Mouse (Mus musculus): Measurements from ENCODE around the gene Atf7. TPM values are rescaled to one million over a fixed set of nuclear protein-coding genes. Genes with fewer than 3 reads are reported as not detected.
A peak's percentile ranks its signal among the peaks of the same experiment; 100 is the strongest.

The Atf7 gene
- total and polyA plus RNA-seq, 3 experiments: 6.7 to 31.9 (median 8.6) TPM

DNA sequence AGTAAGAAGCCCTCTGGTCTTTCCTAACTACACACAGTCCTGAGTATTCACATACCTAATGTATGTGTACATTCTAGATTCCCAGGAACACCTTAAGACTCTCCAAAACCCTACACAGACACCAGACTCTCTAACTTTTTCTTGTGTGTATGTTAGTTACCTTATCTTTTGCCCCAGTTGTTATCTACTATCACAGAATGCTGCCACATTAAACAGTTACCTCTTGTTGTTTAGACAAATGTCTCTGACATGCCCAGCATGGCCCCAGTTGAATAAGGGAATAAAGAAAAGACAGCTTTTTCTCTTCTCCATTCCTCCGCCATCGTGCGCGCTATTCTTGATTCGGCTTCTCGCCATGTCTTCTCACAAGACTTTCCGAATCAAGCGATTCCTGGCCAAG, 9.4 kb upstream of the Atf7 start:
- Histone ChIP-seq H3K27me3 (replicated peaks) (peaks cover 6% of the 10 kb centered on the region), H3K79me2 (replicated peaks; ENCODE audit: control insufficient read depth, extremely low read depth, insufficient read depth, poor library complexity, severe bottlenecking) (no peaks in the 10 kb centered on the region), H3K4me3 (replicated peaks in 1 of 3; ENCODE audit: low read depth in 2 of 3, low read length in 2 of 3, poor library complexity in 1 of 3) (no peak overlapping the region), H3K36me3 (replicated peaks in 1 of 2; ENCODE audit: control insufficient read depth in 1 of 2, insufficient read depth in 1 of 2, low read length in 1 of 2) (no peaks in the 10 kb centered on the region), H3K4me2 (ENCODE audit: insufficient read depth, low read depth, poor library complexity, severe bottlenecking) (no peak overlapping the region), H3K4me1 (ENCODE audit: control insufficient read depth in 1 of 2, insufficient read depth in 2 of 2) (peaks cover 3 to 13% of the 10 kb centered on the region in 2 experiments; a peak in 2 of 4 replicates), H3K9me3 (replicated peaks; ENCODE audit: low read length) (peaks cover 7% of the 10 kb centered on the region), H3K27ac (ENCODE audit: insufficient read depth, low read depth) (no peak overlapping the region), H3K9ac (ENCODE audit: insufficient read depth, low read depth) (no peak overlapping the region)
- no peak for TF ChIP-seq TBP (conservative IDR thresholded peaks at IDR 0.05; ENCODE audit: low read depth, low read length)
- no peak for TF ChIP-seq ZMIZ1 (IDR thresholded peaks at IDR 0.05; ENCODE audit: low read depth, low read length)
- no peak for TF ChIP-seq USF1 (IDR thresholded peaks at IDR 0.05; ENCODE audit: low read depth, low read length)
- TF ChIP-seq IRF4 (IDR thresholded peaks at IDR 0.05; ENCODE audit: low read depth, low read length): no peak
- no peak for TF ChIP-seq MAX (IDR thresholded peaks at IDR 0.05; ENCODE audit: low read length)
- TF ChIP-seq KAT2A (IDR thresholded peaks at IDR 0.05; ENCODE audit: insufficient replicate concordance, low read length): no peak
- no peak for TF ChIP-seq SIN3A (IDR thresholded peaks at IDR 0.05; ENCODE audit: low read length)
- TF ChIP-seq SMC3 (IDR thresholded peaks at IDR 0.05; ENCODE audit: low read depth, low read length): no peak
- TF ChIP-seq GABPA (IDR thresholded peaks at IDR 0.05; ENCODE audit: insufficient replicate concordance, low read depth, low read length): no peak
- TF ChIP-seq MAZ (IDR thresholded peaks at IDR 0.05; ENCODE audit: low read depth, low read length): no peak
- TF ChIP-seq RAD21 (IDR thresholded peaks at IDR 0.05; ENCODE audit: low read depth, low read length): no peak
- TF ChIP-seq NELFE (IDR thresholded peaks at IDR 0.05; ENCODE audit: low read depth, low read length): no peak
- no peak for TF ChIP-seq ETS1 (conservative IDR thresholded peaks at IDR 0.05; ENCODE audit: low read depth, low read length)
- no peak for TF ChIP-seq EP300 (IDR thresholded peaks at IDR 0.05; ENCODE audit: low read length)
- no peak for TF ChIP-seq RCOR1 (conservative IDR thresholded peaks at IDR 0.05; ENCODE audit: low read depth, low read length)
- TF ChIP-seq USF2 (conservative IDR thresholded peaks at IDR 0.05; ENCODE audit: low read depth, low read length): no peak
- TF ChIP-seq BHLHE40 (IDR thresholded peaks at IDR 0.05; ENCODE audit: low read depth, low read length): no peak
- TF ChIP-seq JUND (conservative IDR thresholded peaks at IDR 0.05; ENCODE audit: low read depth, low read length): no peak
- no peak for TF ChIP-seq MYC (IDR thresholded peaks at IDR 0.05; ENCODE audit: low read depth, low read length)
- in situ Hi-C loops (cut with MboI; ENCODE audit: low pct_ligation_motif_present, low pct_unique_long_range_greater_than_20kb, low sequenced_read_pairs): no loop called here
- dilution Hi-C loops (cut with MboI; ENCODE audit: extremely low pct_ligation_motif_present, extremely low pct_unique_long_range_greater_than_20kb, low sequenced_read_pairs): no loop called here
- DNase-seq (ENCODE audit: extremely low read depth): no peak

DNA sequence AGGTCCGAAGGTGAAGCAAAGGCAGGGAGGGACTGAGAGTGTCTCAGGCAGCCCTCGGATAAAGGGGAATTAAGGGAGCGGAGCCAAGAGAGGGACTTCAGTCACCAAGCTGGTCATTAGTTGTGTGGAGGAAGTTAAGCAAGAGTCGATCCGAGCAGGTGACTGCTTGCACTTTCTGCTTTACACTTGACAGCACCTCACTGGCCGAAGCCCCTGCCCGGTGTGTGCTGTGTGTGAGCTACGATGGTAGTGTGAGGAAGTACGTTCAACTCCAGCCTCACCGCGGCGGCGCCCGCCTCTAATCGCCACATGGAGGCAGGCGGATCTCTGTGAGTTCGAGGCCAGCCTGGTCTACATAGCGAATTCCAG, 407 bp upstream of the Atf7 start:
- in situ Hi-C loops (cut with MboI; ENCODE audit: low pct_ligation_motif_present, low pct_unique_long_range_greater_than_20kb, low sequenced_read_pairs) (loop anchor here (5.0 kb wide), 1 partner anchor 37 kb away; no protein-coding TSS in a partner anchor), dilution Hi-C loops (cut with MboI; ENCODE audit: extremely low pct_ligation_motif_present, extremely low pct_unique_long_range_greater_than_20kb, low sequenced_read_pairs) (no loop called here)
- H3K27ac ChIP-seq (ENCODE audit: insufficient read depth, low read depth): peak overlapping the region; percentile 71
- TF ChIP-seq ZMIZ1 (IDR thresholded peaks at IDR 0.05; ENCODE audit: low read depth, low read length): no peak
- TF ChIP-seq RCOR1 (conservative IDR thresholded peaks at IDR 0.05; ENCODE audit: low read depth, low read length): peak; percentile 78; the same call in 1 of the 2 replicates
- 0 out of 2 replicates have a peak, but pooled peaks have one; percentile 50 for TF ChIP-seq KAT2A (IDR thresholded peaks at IDR 0.05; ENCODE audit: insufficient replicate concordance, low read length)
- peak; percentile 15; the same call in 1 of the 2 replicates for TF ChIP-seq MAX (IDR thresholded peaks at IDR 0.05; ENCODE audit: low read length)
- no peak for TF ChIP-seq JUND (conservative IDR thresholded peaks at IDR 0.05; ENCODE audit: low read depth, low read length)
- no peak for TF ChIP-seq USF1 (IDR thresholded peaks at IDR 0.05; ENCODE audit: low read depth, low read length)
- TF ChIP-seq POLR2AphosphoS2 (IDR thresholded peaks at IDR 0.05; ENCODE audit: low read depth, low read length): no peak
- TF ChIP-seq SMC3 (IDR thresholded peaks at IDR 0.05; ENCODE audit: low read depth, low read length): no peak
- no peak for TF ChIP-seq TBP (conservative IDR thresholded peaks at IDR 0.05; ENCODE audit: low read depth, low read length)
- no peak for TF ChIP-seq E2F4 (IDR thresholded peaks at IDR 0.05; ENCODE audit: insufficient replicate concordance, low read depth, low read length)
- peak in 1 of 2 experiments; percentile 9; a peak in 1 of 4 replicates for TF ChIP-seq CTCF (conservative IDR thresholded peaks at IDR 0.05 in 1 of 2, IDR thresholded peaks at IDR 0.05 in 1 of 2; ENCODE audit: low read depth in 2 of 2, low read length in 2 of 2)
- TF ChIP-seq ELF1 (IDR thresholded peaks at IDR 0.05; ENCODE audit: low read depth, low read length): 0 out of 2 replicates have a peak, but pooled peaks have one; percentile 38
- peak; percentile 20 for TF ChIP-seq SIN3A (IDR thresholded peaks at IDR 0.05; ENCODE audit: low read length)
- no peak for TF ChIP-seq HCFC1 (IDR thresholded peaks at IDR 0.05; ENCODE audit: low read depth, low read length)
- TF ChIP-seq MEF2A (IDR thresholded peaks at IDR 0.05; ENCODE audit: borderline replicate concordance, low read depth, low read length): no peak; the same call in 1 of the 2 replicates
- peak; percentile 3; the same call in 1 of the 2 replicates for TF ChIP-seq NELFE (IDR thresholded peaks at IDR 0.05; ENCODE audit: low read depth, low read length)
- no peak for TF ChIP-seq EP300 (IDR thresholded peaks at IDR 0.05; ENCODE audit: low read length)
- TF ChIP-seq BHLHE40 (IDR thresholded peaks at IDR 0.05; ENCODE audit: low read depth, low read length): peak; percentile 31; the same call in 1 of the 2 replicates
- TF ChIP-seq UBTF (IDR thresholded peaks at IDR 0.05; ENCODE audit: low read depth, low read length): 0 out of 2 replicates have a peak, but pooled peaks have one; percentile 12
- TF ChIP-seq IRF4 (IDR thresholded peaks at IDR 0.05; ENCODE audit: low read depth, low read length): peak; percentile 2; the same call in 1 of the 2 replicates
- no peak for TF ChIP-seq CHD2 (IDR thresholded peaks at IDR 0.05; ENCODE audit: low read length)
- no peak for TF ChIP-seq RAD21 (IDR thresholded peaks at IDR 0.05; ENCODE audit: low read depth, low read length)
- TF ChIP-seq TCF12 (IDR thresholded peaks at IDR 0.05; ENCODE audit: low read depth, low read length): no peak
- TF ChIP-seq PAX5 (IDR thresholded peaks at IDR 0.05; ENCODE audit: low read length): no peak

More for the DNA sequence above, 407 bp upstream of the Atf7 start:
- Histone ChIP-seq H3K79me2 (replicated peaks; ENCODE audit: control insufficient read depth, extremely low read depth, insufficient read depth, poor library complexity, severe bottlenecking) (peaks cover 14% of the 10 kb centered on the region), H3K4me2 (ENCODE audit: insufficient read depth, low read depth, poor library complexity, severe bottlenecking) (peak overlapping the region; percentile 52), H3K9me3 (replicated peaks; ENCODE audit: low read length) (no peaks in the 10 kb centered on the region), H3K36me3 (replicated peaks in 1 of 2; ENCODE audit: control insufficient read depth in 1 of 2, insufficient read depth in 1 of 2, low read length in 1 of 2) (peaks cover 0 to 7% of the 10 kb centered on the region in 2 experiments), H3K4me1 (ENCODE audit: control insufficient read depth in 1 of 2, insufficient read depth in 2 of 2) (peaks cover 6 to 37% of the 10 kb centered on the region in 2 experiments; a peak in 3 of 4 replicates), H3K9ac (ENCODE audit: insufficient read depth, low read depth) (peak overlapping the region; percentile 50), H3K4me3 (replicated peaks in 1 of 3; ENCODE audit: low read depth in 2 of 3, low read length in 2 of 3, poor library complexity in 1 of 3) (peak overlapping the region; percentile 56 to 69 (median 67)), H3K27me3 (replicated peaks) (no peaks in the 10 kb centered on the region)
- peak; percentile 81 for DNase-seq (ENCODE audit: extremely low read depth)

Data from CH12.LX (cell line).